Mouse (Mus musculus): ENCODE results near the gene Ccrl2. TPM values are rescaled to one million over a fixed set of nuclear protein-coding genes. Genes with fewer than 3 reads are reported as not detected.

Gene Ccrl2
- polyA plus RNA-seq, 1 experiment from 2014 or later = 1.9 TPM

DNA sequence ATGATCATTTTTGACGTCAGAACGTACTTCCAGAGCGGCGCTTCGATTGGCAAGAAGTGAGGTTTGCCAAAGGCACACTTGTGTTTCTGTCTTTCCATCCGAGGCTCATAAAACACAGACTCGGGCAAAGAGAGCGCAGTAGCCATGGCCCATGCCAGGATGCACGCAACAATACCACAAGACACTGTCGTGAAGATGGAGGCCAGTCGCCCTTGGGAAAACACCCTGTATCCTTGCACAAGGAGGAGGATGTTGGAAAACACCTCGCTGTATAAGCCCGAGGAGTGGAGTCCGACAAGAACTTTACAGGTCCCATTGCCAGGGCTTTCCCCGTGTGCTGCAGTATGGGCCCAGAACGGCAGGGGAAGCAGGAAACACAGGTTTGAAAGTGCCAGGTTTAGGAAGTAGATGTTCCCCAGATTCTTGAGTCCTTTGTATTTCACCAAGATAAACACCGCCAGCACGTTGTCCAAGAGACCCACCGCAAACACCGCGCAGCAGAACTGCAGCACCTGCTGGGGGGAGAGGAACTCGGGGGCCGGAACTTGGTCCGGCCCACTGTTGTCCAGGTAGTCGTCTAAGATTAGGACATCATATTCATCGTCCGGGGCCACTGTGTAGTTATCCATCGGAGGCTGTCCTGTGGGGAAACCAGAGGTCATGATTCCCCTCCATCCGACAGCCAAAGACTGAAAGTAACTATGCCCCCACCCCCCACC, 1.4 kb downstream of the Ccrl2 start:
- no peaks in the 10 kb centered on the region for H3K9me3 ChIP-seq (ENCODE audit: control insufficient read depth, low read length)
- no peak for DNase-seq
- no peaks in the 10 kb centered on the region for H3K27me3 ChIP-seq (ENCODE audit: control insufficient read depth, insufficient read depth, low read length)
- 0 out of 2 replicates have a peak overlapping the region, but pooled peaks have one; percentile 12 for H3K4me2 ChIP-seq (ENCODE audit: low read length)
- WGBS = 86% methylated on average over 29 of the region's 29 CpGs
- no peak overlapping the region for H3K27ac ChIP-seq (replicated peaks; ENCODE audit: low read depth, low read length)
- no peaks in the 10 kb centered on the region for H3K4me1 ChIP-seq (ENCODE audit: control insufficient read depth, insufficient read depth, low read length)
- H3K9ac ChIP-seq (replicated peaks; ENCODE audit: low read length) = no peak overlapping the region
- H3K36me3 ChIP-seq (ENCODE audit: control insufficient read depth, insufficient read depth, low read length) = no peaks in the 10 kb centered on the region
- no peak overlapping the region for H3K4me3 ChIP-seq (replicated peaks; ENCODE audit: low read depth, low read length)
- ATAC-seq (ENCODE audit: low FRiP score, low TSS enrichment) = no peak

DNA sequence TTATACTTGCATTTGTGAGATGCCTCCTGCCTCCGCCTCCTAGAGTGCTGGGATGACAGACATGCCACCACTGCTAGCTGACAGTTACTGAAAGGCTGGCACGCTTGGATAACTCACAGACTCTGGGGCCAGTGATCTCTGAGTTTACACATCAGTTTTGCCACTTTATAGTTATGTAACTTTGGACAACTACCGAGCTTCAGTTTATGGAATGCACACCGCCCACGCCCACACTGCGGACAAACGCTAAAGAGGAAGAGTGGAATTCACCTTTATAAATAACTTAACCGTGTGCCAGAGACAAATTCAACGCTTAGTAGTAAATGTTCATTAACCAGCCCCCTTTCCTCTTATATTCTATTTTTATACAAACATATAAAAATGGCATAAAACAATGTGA, 2.4 kb downstream of the Ccrl2 start:
- Histone ChIP-seq H3K36me3 (ENCODE audit: control insufficient read depth, insufficient read depth, low read length) (no peaks in the 10 kb centered on the region), H3K4me2 (ENCODE audit: low read length) (no peak overlapping the region), H3K9ac (replicated peaks; ENCODE audit: low read length) (no peak overlapping the region), H3K9me3 (ENCODE audit: control insufficient read depth, low read length) (no peaks in the 10 kb centered on the region), H3K27ac (replicated peaks; ENCODE audit: low read depth, low read length) (no peak overlapping the region), H3K4me1 (ENCODE audit: control insufficient read depth, insufficient read depth, low read length) (no peaks in the 10 kb centered on the region), H3K27me3 (ENCODE audit: control insufficient read depth, insufficient read depth, low read length) (no peaks in the 10 kb centered on the region), H3K4me3 (replicated peaks; ENCODE audit: low read depth, low read length) (no peak overlapping the region)
- 89% methylated on average over 9 of the region's 9 CpGs for WGBS
- DNase-seq (no peak), ATAC-seq (ENCODE audit: low FRiP score, low TSS enrichment) (no peak)

DNA sequence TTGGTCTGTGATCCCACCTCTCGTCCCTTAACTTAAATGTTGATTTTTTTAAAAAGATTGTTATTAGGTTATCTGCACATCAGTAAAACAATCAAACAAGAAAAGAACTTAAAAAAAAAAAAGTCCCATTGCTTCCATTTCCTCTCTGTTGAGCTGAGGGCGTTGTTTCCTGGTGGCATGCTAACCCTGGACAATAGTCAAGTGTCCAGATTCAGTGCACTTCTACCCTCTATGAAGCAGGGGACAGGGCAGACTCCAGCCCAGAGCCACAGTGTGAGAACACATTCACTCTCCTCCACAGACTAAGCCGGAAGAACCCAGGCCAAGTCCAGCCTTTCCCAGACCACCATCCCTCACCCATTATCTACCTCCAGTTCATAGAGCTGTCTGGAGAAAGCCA, 8.9 kb downstream of the Ccrl2 start:
- 92% methylated on average over 3 of the region's 3 CpGs for WGBS
- Histone ChIP-seq H3K27ac (replicated peaks; ENCODE audit: low read depth, low read length) (no peak overlapping the region), H3K4me1 (ENCODE audit: control insufficient read depth, insufficient read depth, low read length) (no peaks in the 10 kb centered on the region), H3K4me3 (replicated peaks; ENCODE audit: low read depth, low read length) (no peak overlapping the region), H3K9me3 (ENCODE audit: control insufficient read depth, low read length) (no peaks in the 10 kb centered on the region), H3K36me3 (ENCODE audit: control insufficient read depth, insufficient read depth, low read length) (no peaks in the 10 kb centered on the region), H3K9ac (replicated peaks; ENCODE audit: low read length) (no peak overlapping the region), H3K27me3 (ENCODE audit: control insufficient read depth, insufficient read depth, low read length) (no peaks in the 10 kb centered on the region), H3K4me2 (ENCODE audit: low read length) (no peak overlapping the region)
- no peak for ATAC-seq (ENCODE audit: low FRiP score, low TSS enrichment)
- no peak for DNase-seq

DNA sequence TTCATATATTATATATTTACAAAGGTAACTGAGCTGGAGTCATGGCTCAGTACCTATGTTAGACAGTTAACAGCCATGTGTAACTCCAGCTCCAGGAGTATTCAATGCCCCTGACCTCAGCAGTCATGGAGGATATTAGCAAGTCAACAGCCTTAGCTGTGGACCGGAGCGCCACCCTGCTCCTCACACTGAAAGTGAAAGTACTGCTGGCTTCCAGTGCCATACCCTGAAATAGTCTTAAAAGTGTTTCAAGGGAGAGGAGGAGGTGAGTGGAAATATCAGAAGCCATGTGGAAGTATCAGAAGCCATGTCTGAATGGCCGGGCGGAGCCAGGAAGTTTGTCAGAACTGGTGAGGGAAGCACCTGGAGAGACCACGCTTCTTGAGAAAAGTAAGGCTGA, 10.1 kb downstream of the Ccrl2 start:
- Histone ChIP-seq H3K4me1 (ENCODE audit: control insufficient read depth, insufficient read depth, low read length) (no peaks in the 10 kb centered on the region), H3K4me3 (replicated peaks; ENCODE audit: low read depth, low read length) (no peak overlapping the region), H3K4me2 (ENCODE audit: low read length) (no peak overlapping the region), H3K9ac (replicated peaks; ENCODE audit: low read length) (no peak overlapping the region), H3K27ac (replicated peaks; ENCODE audit: low read depth, low read length) (no peak overlapping the region), H3K36me3 (ENCODE audit: control insufficient read depth, insufficient read depth, low read length) (no peaks in the 10 kb centered on the region), H3K9me3 (ENCODE audit: control insufficient read depth, low read length) (no peaks in the 10 kb centered on the region), H3K27me3 (ENCODE audit: control insufficient read depth, insufficient read depth, low read length) (no peaks in the 10 kb centered on the region)
- ATAC-seq (ENCODE audit: low FRiP score, low TSS enrichment) (no peak), DNase-seq (no peak)
- WGBS = 95% methylated on average over 5 of the region's 5 CpGs

DNA sequence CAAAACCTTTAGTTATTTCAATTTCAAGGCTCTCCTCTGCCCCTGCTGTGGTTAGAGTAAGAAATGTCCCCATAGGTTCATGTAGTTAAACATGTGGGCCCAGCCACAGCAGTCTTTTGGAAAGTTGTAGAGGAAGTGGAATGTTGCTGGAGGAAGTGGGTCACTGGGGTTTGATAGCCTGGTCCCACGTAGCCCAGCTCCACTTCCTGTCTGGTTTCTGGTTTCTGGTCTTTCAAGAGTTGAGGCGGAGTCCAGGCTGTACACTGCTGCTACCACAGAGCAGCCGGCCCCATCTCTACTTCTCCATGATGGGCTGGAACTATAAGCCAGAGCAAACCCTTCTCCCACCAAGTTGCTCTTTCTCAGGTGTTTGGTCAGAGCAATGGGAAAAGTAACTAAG, 11.1 kb downstream of the Ccrl2 start:
- Histone ChIP-seq H3K27me3 (ENCODE audit: control insufficient read depth, insufficient read depth, low read length) (no peaks in the 10 kb centered on the region), H3K4me1 (ENCODE audit: control insufficient read depth, insufficient read depth, low read length) (no peaks in the 10 kb centered on the region), H3K4me2 (ENCODE audit: low read length) (no peak overlapping the region), H3K9ac (replicated peaks; ENCODE audit: low read length) (no peak overlapping the region), H3K27ac (replicated peaks; ENCODE audit: low read depth, low read length) (no peak overlapping the region), H3K4me3 (replicated peaks; ENCODE audit: low read depth, low read length) (no peak overlapping the region), H3K9me3 (ENCODE audit: control insufficient read depth, low read length) (no peaks in the 10 kb centered on the region), H3K36me3 (ENCODE audit: control insufficient read depth, insufficient read depth, low read length) (no peaks in the 10 kb centered on the region)
- 89% methylated on average over 3 of the region's 3 CpGs for WGBS
- ATAC-seq (ENCODE audit: low FRiP score, low TSS enrichment) = no peak
- no peak for DNase-seq

DNA sequence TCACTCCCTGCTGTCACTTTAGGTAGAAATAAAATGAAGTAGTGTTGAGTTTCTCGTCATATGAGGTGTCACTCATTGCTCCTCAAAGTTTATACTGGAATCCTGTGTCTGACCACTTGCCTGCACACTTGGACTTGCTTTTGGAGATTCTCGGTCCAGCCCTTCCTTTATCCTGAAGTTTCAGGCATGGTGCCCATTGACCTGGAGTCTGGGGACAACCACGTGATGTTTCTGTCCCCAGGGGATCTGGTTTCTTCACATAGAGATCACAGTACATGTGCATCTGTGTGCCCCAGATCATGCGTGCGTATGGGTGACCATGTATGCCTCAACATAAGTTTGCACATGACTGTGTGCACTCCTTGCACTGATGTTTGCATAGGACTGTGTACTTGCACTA, 15.1 kb downstream of the Ccrl2 start:
- H3K4me3 ChIP-seq (replicated peaks; ENCODE audit: low read depth, low read length) = no peak overlapping the region
- H3K9ac ChIP-seq (replicated peaks; ENCODE audit: low read length) = no peak overlapping the region
- H3K4me1 ChIP-seq (ENCODE audit: control insufficient read depth, insufficient read depth, low read length) = no peaks in the 10 kb centered on the region
- no peaks in the 10 kb centered on the region for H3K36me3 ChIP-seq (ENCODE audit: control insufficient read depth, insufficient read depth, low read length)
- DNase-seq (no peak), ATAC-seq (ENCODE audit: low FRiP score, low TSS enrichment) (no peak)
- H3K27me3 ChIP-seq (ENCODE audit: control insufficient read depth, insufficient read depth, low read length) = no peaks in the 10 kb centered on the region
- H3K27ac ChIP-seq (replicated peaks; ENCODE audit: low read depth, low read length) = no peak overlapping the region
- no peak overlapping the region for H3K4me2 ChIP-seq (ENCODE audit: low read length)
- 88% methylated on average over 5 of the region's 5 CpGs for WGBS
- no peaks in the 10 kb centered on the region for H3K9me3 ChIP-seq (ENCODE audit: control insufficient read depth, low read length)

DNA sequence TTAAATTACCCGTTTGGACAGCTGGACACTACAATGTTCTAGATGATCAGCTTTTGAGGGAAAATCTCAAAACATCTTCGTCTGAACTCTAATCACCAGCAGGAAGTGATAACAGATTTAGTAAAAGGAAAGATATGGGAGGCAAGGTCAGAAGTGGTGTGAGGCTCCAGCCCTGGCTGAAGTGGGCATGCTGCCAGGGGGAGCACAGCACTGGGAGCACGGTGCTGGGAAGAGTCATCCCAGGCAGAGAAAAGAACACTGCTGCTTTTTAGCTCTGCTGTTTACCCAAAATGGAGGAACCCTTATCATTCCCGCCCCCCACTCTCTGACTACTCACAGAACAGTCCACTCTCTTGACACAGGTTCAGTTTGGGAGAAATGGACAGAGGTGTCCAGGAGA, 17.4 kb downstream of the Ccrl2 start:
- no peaks in the 10 kb centered on the region for H3K9me3 ChIP-seq (ENCODE audit: control insufficient read depth, low read length)
- WGBS = 90% methylated on average over 4 of the region's 4 CpGs

DNA sequence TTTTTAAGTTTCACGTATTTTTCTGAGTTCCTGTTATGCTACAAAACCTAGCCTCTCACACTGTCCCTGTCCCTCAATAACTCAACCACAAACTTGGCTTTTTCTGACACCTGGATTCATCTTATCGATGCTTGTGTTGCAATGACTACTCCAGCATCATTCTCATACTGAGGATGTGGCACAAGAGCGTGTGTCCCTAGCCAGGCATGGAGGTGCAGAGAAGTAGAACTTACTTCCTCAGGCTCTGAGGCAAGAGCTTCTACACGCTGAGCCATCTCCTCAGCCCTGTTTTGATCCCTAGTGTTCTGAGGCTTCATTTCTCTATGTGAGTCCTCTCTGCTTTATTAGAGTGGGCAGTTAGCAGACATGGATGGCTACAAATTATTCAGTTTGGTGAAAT, 23.6 kb downstream of the Ccrl2 start:
- H3K4me2 ChIP-seq (ENCODE audit: low read length) = no peak overlapping the region
- H3K9me3 ChIP-seq (ENCODE audit: control insufficient read depth, low read length) = no peaks in the 10 kb centered on the region
- no peak overlapping the region for H3K9ac ChIP-seq (replicated peaks; ENCODE audit: low read length)
- H3K36me3 ChIP-seq (ENCODE audit: control insufficient read depth, insufficient read depth, low read length) = no peaks in the 10 kb centered on the region
- H3K4me1 ChIP-seq (ENCODE audit: control insufficient read depth, insufficient read depth, low read length) = no peaks in the 10 kb centered on the region
- WGBS = 90% methylated on average over 4 of the region's 4 CpGs
- H3K27ac ChIP-seq (replicated peaks; ENCODE audit: low read depth, low read length) = no peak overlapping the region
- no peaks in the 10 kb centered on the region for H3K27me3 ChIP-seq (ENCODE audit: control insufficient read depth, insufficient read depth, low read length)
- no peak overlapping the region for H3K4me3 ChIP-seq (replicated peaks; ENCODE audit: low read depth, low read length)
- no peak for DNase-seq
- no peak for ATAC-seq (ENCODE audit: low FRiP score, low TSS enrichment)

More for the DNA sequence above, 17.4 kb downstream of the Ccrl2 start:
- ATAC-seq (ENCODE audit: low FRiP score, low TSS enrichment) (no peak), DNase-seq (no peak)
- Histone ChIP-seq H3K4me1 (ENCODE audit: control insufficient read depth, insufficient read depth, low read length) (no peaks in the 10 kb centered on the region), H3K36me3 (ENCODE audit: control insufficient read depth, insufficient read depth, low read length) (no peaks in the 10 kb centered on the region), H3K27ac (replicated peaks; ENCODE audit: low read depth, low read length) (no peak overlapping the region), H3K27me3 (ENCODE audit: control insufficient read depth, insufficient read depth, low read length) (no peaks in the 10 kb centered on the region), H3K4me3 (replicated peaks; ENCODE audit: low read depth, low read length) (no peak overlapping the region), H3K4me2 (ENCODE audit: low read length) (no peak overlapping the region), H3K9ac (replicated peaks; ENCODE audit: low read length) (no peak overlapping the region)

DNA sequence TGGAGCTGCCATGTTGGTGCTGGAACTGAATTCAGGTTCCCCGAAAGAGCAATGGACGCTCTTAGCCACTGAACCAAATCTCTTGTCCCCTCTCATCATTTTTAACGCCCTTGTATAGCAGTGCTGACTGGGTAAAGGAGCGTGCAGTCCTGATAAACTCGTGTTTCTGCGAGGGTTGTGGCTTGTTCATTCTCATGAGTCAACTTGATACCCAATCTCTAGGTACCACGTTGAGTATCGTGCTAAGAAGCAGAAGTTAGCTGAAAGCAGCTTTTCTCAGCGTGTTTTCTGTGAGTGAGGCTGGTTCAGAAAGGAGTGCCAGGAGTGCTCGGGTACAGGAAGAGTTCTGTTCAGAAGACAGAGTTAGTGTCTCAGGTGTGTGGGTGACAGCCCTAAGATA, 30.5 kb downstream of the Ccrl2 start:
- no peak overlapping the region for H3K27ac ChIP-seq (replicated peaks; ENCODE audit: low read depth, low read length)
- no peaks in the 10 kb centered on the region for H3K9me3 ChIP-seq (ENCODE audit: control insufficient read depth, low read length)
- H3K4me3 ChIP-seq (replicated peaks; ENCODE audit: low read depth, low read length) = no peak overlapping the region
- 91% methylated on average over 10 of the region's 10 CpGs for WGBS
- no peaks in the 10 kb centered on the region for H3K27me3 ChIP-seq (ENCODE audit: control insufficient read depth, insufficient read depth, low read length)
- DNase-seq (no peak), ATAC-seq (ENCODE audit: low FRiP score, low TSS enrichment) (no peak)
- no peaks in the 10 kb centered on the region for H3K4me1 ChIP-seq (ENCODE audit: control insufficient read depth, insufficient read depth, low read length)
- H3K36me3 ChIP-seq (ENCODE audit: control insufficient read depth, insufficient read depth, low read length) = no peaks in the 10 kb centered on the region
- no peak overlapping the region for H3K4me2 ChIP-seq (ENCODE audit: low read length)
- no peak overlapping the region for H3K9ac ChIP-seq (replicated peaks; ENCODE audit: low read length)

Data from midbrain, embryonic 14.5 days (tissue).